Comparison of ENCODE assay signal across 8 mouse cellular contexts in the genomic region with DNA sequence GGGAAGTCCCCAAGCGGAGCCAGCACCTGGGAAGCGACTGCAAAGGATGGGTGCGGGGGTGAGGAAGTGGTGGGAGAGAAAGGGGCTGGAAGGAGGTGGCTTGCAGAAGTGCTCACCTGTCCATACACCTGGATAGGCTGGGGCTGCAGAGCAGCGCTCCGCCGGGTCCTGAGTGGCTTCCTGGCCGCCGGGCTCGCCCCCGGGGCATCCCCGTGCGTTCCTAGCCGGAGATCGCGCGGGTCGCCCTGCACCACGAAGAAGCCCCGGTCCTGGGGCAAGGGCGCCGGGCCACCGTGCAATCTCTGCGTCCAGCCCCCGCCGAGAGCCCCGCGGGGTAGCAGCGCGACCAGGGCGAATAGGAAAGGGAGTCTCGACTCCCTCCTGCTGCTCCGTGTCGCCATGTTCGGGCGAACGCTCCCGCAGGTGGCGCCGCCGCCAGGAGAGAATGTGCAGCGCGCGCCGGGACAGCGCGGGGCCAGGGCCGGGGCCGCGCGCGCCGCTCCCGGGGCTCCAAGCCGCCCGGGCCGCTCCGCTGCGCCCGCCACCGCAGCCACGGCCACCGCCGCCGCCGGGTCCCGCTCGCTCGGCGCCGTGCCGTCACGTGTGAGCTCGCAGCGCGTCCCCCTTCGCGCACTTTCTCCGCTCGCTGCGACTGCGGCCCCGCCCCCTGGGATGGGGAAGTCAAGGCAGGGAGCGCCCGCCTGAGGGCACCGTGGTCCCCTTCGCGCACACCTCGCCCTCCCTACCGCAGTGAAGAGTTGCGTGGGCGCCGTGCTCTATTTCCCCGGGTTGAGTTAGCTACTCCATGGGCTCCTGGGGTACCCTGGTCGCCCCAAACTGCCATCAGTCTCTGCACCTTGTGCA. TPM values are rescaled to one million over a fixed set of nuclear protein-coding genes. Genes with fewer than 3 reads are reported as not detected.
DNase-seq lines count a peak whose midpoint lies in the region; ATAC-seq and TF ChIP-seq lines count a peak whose summit lies in the region.

A gene (minus strand): TSS at position 585 of the 864 bp plus-strand sequence.

- peaks cover 17% of the 10 kb centered on the region for H3K36me3 ChIP-seq in E14TG2a.4 (ENCODE audit: insufficient read depth, low read length)
- H3K36me3 ChIP-seq in lung, embryonic 15.5 days, result no peaks in the 10 kb centered on the region

- H3K4me3 ChIP-seq in E14TG2a.4 (replicated peaks; ENCODE audit: low read length), result peak within 1 kb of the TSS; percentile 96
- H3K4me3 ChIP-seq in layer of hippocampus, adult 2 months, result peak within 1 kb of the TSS; percentile 99
- peak within 1 kb of the TSS; percentile 61 for H3K4me3 ChIP-seq in lung, embryonic 15.5 days

- WGBS in lung, embryonic 15.5 days, result under 1% methylated on average over 94 of the region's 94 CpGs

- H3K27ac ChIP-seq in layer of hippocampus, adult 2 months, result peak within 1 kb of the TSS; percentile 99
- peak within 1 kb of the TSS; percentile 67 for H3K27ac ChIP-seq in lung, embryonic 15.5 days

- DNase-seq in cerebellum, adult 8-10 months, result peak; percentile 81
- peak; percentile 80 for DNase-seq in heart, postnatal 4 days
- peak; percentile 65 to 78 for DNase-seq in layer of hippocampus, adult 2 months (ENCODE audit: low spot score in 2 of 2)
- peak; percentile 23 for DNase-seq in ovary, adult 18-20 months (ENCODE audit: low spot score)
- peak; percentile 81 to 86 for DNase-seq in thymus, postnatal 36 days

- H3K4me2 ChIP-seq in lung, embryonic 15.5 days, result peak within 1 kb of the TSS; percentile 86

- H3K9me3 ChIP-seq in E14TG2a.4 (ENCODE audit: low read length), result no peaks in the 10 kb centered on the region
- H3K9me3 ChIP-seq in lung, embryonic 15.5 days, result no peaks in the 10 kb centered on the region

- H3K4me1 ChIP-seq in E14TG2a.4 (replicated peaks; ENCODE audit: low read depth, low read length), result peaks cover 69% of the 10 kb centered on the region
- peaks cover 23% of the 10 kb centered on the region for H3K4me1 ChIP-seq in lung, embryonic 15.5 days

- peak; percentile 69 for ATAC-seq in frontal cortex, adult (ENCODE audit: low TSS enrichment)
- ATAC-seq in lung, embryonic 15.5 days (ENCODE audit: borderline replicate concordance, extremely low read depth, low FRiP score, low TSS enrichment), result peak; percentile 87

- H3K9ac ChIP-seq in lung, embryonic 15.5 days, result peak within 1 kb of the TSS; percentile 68

- TF ChIP-seq CTCF in E14TG2a.4 (conservative IDR thresholded peaks at IDR 0.05; ENCODE audit: low read length), result no peak
- TF ChIP-seq CTCF in layer of hippocampus, adult 2 months (conservative IDR thresholded peaks at IDR 0.05), result peak; percentile 72

- H3K27me3 ChIP-seq in E14TG2a.4 (ENCODE audit: insufficient read depth, low read length), result peaks cover 22% of the 10 kb centered on the region
- H3K27me3 ChIP-seq in lung, embryonic 15.5 days, result peaks cover 12% of the 10 kb centered on the region; the same call in 1 of the 2 replicates

RNA-seq across cellular contexts. Expression of the gene that starts here (rescaled TPM):
- total RNA-seq in heart, postnatal 4 days (2021), result 1 to 10 TPM; 5.1 to 5.3 TPM
- 100 to 1,000 TPM; 196 to 197 TPM for total RNA-seq in layer of hippocampus, adult 2 months (2021)
- 13.4 and 14.9 TPM in 2 replicates for polyA plus RNA-seq in lung, embryonic 15.5 days (2015; fragmentation: Nextera tagmentation; extraction: Ambion mirVana)

Comparison
In these comparisons a context has a peak if more than half of its experiments do, and no peak if none do; other contexts are left out.
1. Peak in every context shown above with its lines: DNase-seq, ATAC-seq, H3K4me3 ChIP-seq and H3K27ac ChIP-seq.
2. RNA of the gene that starts here (total RNA-seq): 196 to 197 TPM in layer of hippocampus, adult 2 months; 5.1 to 5.3 TPM in heart, postnatal 4 days; every median in the first group is over 10 times any median in the second.
3. DNase-seq: peak in every context shown above with its lines; median percentile 84 in thymus, postnatal 36 days; 81 in cerebellum, adult 8-10 months; 80 in heart, postnatal 4 days; 72 in layer of hippocampus, adult 2 months; 23 in ovary, adult 18-20 months.